Mouse (Mus musculus) bone marrow, adult 2 months (tissue): ENCODE results near the gene Mlh3.

Source experiments
- CTCF ChIP-seq: fragments of 200-500 bp; IDR thresholded peaks from 2 replicates; pipeline ENCODE4 v1.5.1; 2011; ENCODE audit warnings: low read length, control low read depth; ENCODE audit not compliant: control insufficient read depth, insufficient read depth
- POLR2A ChIP-seq: fragments of 200-500 bp; IDR thresholded peaks from 2 replicates; pipeline ENCODE4 v1.6.1; 2011; ENCODE audit warnings: low read depth, mild to moderate bottlenecking, control low read depth, low read length, borderline replicate concordance; ENCODE audit not compliant: control insufficient read depth

DNA sequence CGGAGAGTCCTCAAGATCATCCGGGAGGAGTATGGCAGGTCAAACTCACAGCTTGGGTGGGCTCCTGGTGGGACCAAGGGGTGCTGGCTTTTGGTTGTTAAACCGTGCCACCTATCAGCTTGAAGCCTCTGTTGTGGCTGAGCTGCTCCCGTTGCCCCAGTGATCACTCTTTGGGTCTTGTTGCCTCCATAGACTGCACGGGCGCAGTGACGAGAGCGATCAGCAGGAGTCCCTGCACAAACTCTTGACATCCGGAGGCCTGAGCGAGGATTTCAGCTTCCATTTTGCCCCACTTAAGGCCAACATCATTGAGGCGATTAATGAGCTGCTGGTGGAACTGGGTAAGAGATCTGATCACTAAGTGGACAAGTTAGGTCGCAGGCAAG, 50.5 kb downstream of the Mlh3 start:
- TF ChIP-seq CTCF (no peak), POLR2A (no peak)
